Mouse (Mus musculus) heart, postnatal 36 days (tissue): Measurements from ENCODE around the gene Atad3a. TPM values are rescaled to one million over a fixed set of nuclear protein-coding genes. Genes with fewer than 3 reads are reported as not detected.
"Not testable (repeated sequence)": the region's sequence is repeated elsewhere in the genome, so short reads cannot be mapped to it uniquely, and the experiment has no call there.

ENCODE experiments used
- DNase-seq, 2 experiments: peaks; one replicate each; pipeline ENCODE4 v3.0.0; 2021 to 2022
- intact Hi-C: fragments of 180-260 bp; cut with DNase I; formaldehyde crosslinking; loops from one replicate; pipeline ENCODE4 v1.15.1; 2025
- total RNA-seq, 2 experiments: library from RNA; stranded (reverse); gene quantifications; 2 replicates each; pipeline ENCODE4 v1.2.3; 2021

The Atad3a gene
- total RNA-seq, result 10 to 100 TPM; 45.1 to 45.9 TPM

GRCm38 (mm10) chr4:155760613-155761355 lies at the start of gene Atad3a:
TSS of gene Atad3a (minus strand) at chr4:155761093.
- peak; percentile 98 for DNase-seq
- intact Hi-C loops, result loop anchor here (5.0 kb wide), 1 partner anchor 138 kb away; the partner anchor contains the start of gene Cdk11b

DNA sequence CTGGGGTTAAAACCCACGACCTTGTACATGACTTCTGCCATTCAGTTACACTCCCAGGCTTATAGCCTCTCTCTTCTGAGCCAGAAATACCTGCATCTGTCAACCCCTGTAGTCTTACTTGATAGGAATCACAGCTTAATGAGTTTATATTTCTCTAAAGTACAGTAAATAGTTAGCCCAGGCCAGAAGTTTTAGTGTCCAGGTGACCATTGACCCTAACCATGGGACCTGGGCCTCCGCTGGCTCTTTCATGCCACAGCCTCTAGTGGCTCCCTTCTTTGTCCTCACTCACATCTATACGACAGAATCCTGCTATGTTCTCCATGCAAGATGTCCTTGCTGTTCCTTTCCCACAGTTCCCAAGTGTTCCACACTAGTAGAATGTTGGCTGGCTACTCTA lies 46.9 kb upstream of the Atad3a start:
- DNase-seq, result no peak
- intact Hi-C loops, result no loop called here

DNA sequence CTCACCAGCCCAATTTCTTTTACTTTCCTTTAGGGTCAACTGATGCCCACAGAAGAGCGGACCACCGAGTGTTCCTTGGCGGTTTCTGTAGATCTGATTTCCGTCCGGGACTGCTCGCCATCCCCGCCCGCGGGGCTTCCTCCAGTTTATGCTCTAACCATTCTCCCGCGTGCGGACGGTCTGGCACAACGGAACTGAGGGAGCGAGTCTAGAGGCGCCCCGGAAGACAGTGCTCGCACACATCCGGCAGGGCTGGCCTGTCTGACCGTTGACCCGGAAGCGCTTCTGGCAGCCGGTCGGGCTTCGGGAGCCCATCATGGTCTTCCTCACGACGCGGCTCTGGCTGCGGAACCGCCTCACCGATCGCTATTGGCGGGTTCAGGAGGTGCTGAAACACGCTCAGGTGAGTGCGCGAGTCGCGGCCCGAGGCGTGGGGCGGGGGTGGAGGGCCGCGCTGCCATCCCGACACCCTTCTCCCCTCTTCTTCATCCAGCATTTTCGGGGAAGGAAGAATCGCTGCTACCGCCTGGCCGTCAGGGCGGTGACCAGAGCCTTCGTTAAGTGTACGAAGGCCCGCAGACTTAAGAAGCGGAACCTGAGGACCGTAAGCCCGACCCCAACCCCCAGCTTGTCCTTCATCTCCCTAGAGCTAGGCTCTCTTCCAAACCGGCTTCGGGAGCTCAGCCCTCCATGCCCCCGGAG lies 42.6 kb upstream of the Atad3a start:
- DNase-seq, result peak; percentile 97
- intact Hi-C loops, result no loop called here

GRCm38 (mm10) chr4:155802741-155803339 lies 41.9 kb upstream of the Atad3a start, which contains the start of gene Mrpl20:
TSS of gene Mrpl20 (plus strand) at chr4:155802878.
- no peak for DNase-seq
- intact Hi-C loops, result no loop called here

- intact Hi-C loops, result no loop called here
- DNase-seq, result no peak
These were observed 41.2 kb upstream of the Atad3a start for GRCm38 (mm10) chr4:155802075-155802474.

- DNase-seq, result no peak
- intact Hi-C loops, result no loop called here
These were observed 32.8 kb upstream of the Atad3a start for GRCm38 (mm10) chr4:155793730-155794129.

DNA sequence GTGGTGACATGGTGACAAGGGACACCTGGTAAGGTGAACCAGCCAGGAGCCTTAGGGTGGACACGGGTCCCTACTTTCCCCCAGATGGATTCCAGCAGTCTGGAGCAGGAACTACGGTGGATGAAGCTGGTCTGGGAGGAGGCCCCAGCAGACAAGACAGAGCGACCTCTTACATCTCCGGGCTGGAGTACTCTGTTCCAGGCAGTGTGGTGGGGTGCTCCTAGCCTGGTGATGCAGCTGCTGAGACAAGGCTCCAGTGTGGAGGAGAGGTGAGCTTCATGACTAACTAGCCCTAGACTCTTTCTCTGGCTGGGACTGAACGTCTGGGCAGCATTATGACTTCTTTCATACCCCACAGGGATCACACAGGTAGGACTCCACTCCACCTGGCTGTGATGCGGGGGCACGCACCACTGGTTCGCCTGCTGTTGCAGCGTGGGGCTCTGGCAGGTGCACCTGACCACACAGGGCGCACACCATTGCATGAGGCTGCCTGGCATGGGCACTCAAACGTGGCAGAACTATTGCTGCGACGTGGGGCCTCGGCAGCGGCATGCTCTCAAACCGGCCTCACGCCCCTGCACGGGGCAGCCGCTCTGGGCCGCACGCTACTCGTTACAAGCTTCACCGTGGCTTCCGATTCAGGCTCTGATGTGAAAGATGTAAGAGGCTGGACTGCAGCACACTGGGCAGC lies 30.5 kb upstream of the Atad3a start:
- intact Hi-C loops, result no loop called here
- no peak for DNase-seq

GRCm38 (mm10) chr4:155790650-155791161 lies 29.8 kb upstream of the Atad3a start:
- intact Hi-C loops, result no loop called here
- DNase-seq, result no peak

DNA sequence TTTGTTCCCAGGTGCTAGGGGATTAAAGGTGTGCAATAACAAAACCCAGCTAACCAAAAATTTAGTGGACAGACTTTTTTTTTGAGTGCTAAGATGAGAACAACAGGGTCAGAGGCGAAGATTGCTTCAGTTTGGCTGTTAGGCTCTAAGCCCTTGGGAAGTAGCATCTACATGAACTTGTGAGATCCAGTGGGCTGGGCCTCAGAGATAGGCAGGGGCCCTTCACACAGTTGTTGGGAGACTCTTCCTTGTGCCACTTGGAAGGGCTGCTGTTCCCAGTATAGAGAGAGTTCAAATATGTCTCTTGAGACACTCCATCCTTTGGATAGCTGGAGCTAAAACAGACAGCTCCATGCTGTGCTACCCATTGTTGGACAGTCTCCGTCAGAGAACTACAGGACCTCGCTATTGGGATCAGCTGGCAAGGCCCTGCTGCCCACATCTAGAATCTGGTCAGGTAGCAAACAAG lies 29.2 kb upstream of the Atad3a start, which contains the start of gene Ankrd65:
TSS of gene Ankrd65 (plus strand) at position 419 of the 469 bp plus-strand sequence.
- intact Hi-C loops, result no loop called here
- no peak for DNase-seq

GRCm38 (mm10) chr4:155788833-155789232 lies 27.9 kb upstream of the Atad3a start:
- intact Hi-C loops, DNase-seq: not testable (repeated sequence)

DNA sequence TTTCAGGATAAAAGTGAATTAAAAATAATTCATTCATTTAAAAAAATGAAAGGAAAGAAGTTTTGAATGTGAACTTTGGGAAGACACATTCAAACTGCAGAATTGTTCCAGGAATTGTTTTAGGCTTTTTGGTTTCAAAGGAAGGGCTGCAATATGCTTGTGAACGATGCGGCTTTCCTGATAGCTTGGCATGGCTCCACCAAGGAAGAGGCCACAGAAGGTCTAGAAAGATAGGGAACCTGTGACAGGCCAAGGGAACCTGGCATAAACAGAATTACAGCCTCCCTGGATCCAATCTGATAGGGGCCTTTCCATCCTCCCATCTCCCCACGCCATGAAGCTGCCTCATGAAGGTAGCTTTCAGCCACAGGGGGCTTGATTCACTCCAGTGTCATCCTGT lies 27.4 kb upstream of the Atad3a start:
- intact Hi-C loops, result no loop called here
- DNase-seq, result no peak

DNA sequence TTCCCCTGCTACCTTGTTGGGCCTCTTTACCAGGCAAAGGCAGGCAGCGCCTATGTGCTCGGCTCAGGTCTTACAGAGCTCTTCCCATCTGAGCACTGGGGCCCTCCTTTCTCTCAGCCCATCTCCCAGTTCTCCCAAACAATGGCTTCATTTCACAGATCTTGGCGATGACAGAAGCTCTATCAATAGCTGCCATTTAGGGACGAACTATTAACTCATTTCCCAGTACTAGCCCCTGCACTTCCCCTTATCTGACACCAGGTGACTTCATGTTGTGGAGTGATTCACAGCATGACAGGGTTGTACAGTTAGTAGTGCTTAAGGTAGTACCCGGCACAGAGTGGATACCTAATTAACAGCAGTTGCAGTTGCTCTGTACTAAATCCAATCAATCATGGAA lies 24.9 kb upstream of the Atad3a start, which contains the start of gene Tmem88b:
TSS of gene Tmem88b (minus strand) at position 56 of the 400 bp plus-strand sequence.
- intact Hi-C loops, result loop anchor here (2.0 kb wide), 1 partner anchor 65 kb away; no protein-coding TSS in a partner anchor
- no peak for DNase-seq

DNA sequence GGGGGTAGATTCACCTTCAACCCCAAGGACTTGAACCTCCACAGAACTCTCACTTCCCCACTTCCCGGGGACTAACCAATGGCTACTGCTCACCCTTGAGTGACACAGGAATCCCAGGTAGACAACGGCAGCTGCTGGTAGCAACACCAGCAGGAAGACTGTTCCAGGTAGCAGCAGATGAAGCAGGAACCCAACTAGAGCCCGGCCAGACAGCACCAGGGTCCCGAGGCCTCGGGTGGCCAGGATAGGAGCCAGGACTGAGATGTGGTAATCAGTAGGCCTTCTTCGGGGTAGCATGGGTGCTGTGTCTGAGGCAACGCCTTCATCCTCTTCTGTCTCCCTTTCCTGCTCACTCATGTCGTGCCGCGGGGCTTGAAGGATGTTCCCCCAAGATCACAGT lies 24.4 kb upstream of the Atad3a start:
- DNase-seq, result no peak
- intact Hi-C loops, result loop anchor here (2.0 kb wide), 1 partner anchor 64 kb away; no protein-coding TSS in a partner anchor

DNA sequence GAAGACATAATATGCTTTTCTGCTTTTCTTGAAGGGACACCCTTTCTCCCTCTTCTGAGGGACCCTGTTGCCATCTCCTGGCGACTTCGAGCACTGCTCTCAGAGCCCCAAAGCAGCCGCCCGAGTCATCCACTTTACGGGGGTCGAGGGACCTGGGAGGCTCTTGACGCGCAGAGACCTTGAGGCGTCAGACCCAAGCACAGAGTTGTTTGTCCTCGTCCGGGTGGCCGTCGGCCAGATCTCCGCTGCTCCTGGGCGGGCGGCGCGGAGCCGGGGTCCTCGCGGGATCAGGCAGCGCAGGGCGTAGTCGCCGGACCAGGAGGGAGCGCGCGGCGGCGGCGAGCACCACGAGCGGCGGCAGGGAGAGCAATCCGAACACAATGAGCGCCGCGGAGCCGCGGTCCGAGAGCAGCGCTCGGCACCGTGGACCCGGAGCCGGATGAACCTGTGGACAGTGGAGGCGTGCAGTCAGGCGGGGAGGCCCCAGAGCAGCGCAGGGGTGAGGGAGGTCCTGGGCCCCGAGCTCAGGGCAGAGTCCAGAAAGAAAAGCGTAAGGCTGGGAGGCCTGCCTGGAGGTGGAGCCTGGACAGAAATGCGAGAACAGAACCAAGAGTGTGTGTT lies 23.3 kb upstream of the Atad3a start:
- DNase-seq, result peak; percentile 79 to 88
- intact Hi-C loops, result loop anchor here (1.0 to 2.0 kb wide), 2 partner anchors 15 to 63 kb away; no protein-coding TSS in a partner anchor

GRCm38 (mm10) chr4:155783486-155784080 lies 22.7 kb upstream of the Atad3a start:
- intact Hi-C loops, result loop anchor here (1.0 to 2.0 kb wide), 2 partner anchors 14 to 63 kb away; no protein-coding TSS in a partner anchor
- no peak for DNase-seq

GRCm38 (mm10) chr4:155780895-155781294 lies 20.0 kb upstream of the Atad3a start:
- intact Hi-C loops, result no loop called here

DNA sequence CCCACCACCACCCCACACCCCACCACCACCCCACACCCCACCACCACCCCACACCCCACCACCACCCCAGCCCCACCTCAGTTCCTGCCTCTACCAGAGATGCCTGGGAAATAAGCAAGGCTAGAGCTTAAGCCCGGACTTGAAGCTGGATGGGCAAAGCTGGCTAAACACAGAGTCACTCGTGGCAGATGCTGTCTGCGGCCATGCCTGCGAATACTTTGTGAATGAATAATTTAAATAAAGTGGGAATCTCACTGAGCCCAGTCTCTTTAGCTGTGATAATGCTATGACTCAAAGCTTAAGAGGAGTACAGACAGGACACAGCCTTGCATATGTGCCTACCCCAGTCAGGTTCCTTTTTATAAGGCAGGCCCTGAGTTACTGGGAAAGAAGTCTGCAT lies 18.6 kb upstream of the Atad3a start:
- intact Hi-C loops, result no loop called here

More at GRCm38 (mm10) chr4:155780895-155781294, 20.0 kb upstream of the Atad3a start:
- DNase-seq, result peak; percentile 76 to 78

GRCm38 (mm10) chr4:155777816-155778215 lies 16.9 kb upstream of the Atad3a start:
- DNase-seq, result no peak
- intact Hi-C loops, result no loop called here

More for the DNA sequence above, 18.6 kb upstream of the Atad3a start:
- no peak for DNase-seq

DNA sequence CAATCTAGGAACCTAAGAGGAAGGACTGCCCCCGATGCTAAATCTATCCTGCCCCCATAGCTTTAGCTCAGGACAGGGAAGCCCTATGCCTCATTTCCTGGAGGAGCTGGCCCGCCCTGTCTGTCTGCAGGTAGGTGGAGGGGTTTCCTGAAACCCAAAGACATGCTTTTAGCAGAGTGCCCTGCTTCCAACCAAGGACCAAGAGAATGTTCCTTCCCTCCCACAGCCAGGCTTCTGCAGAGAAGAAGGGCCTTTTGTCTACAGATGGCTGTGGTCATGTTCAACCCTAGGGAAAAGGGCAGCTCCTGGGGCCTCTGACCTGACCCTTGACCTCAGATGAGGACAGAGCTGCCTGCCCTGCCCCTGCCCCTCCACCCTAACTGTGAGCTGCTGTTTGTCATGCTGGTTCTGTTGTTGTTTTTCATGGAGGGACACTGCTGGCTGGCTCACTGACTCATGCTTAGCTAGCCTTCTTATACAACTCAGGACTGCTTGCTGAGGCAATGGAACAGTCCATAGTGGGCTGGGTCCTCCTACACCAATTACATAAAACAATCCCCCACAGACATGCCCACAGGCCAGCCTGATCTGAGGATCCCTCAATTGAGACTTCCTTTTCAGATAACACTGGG lies 15.9 kb upstream of the Atad3a start:
- intact Hi-C loops, result no loop called here
- DNase-seq, result no peak
